Mouse (Mus musculus): ENCODE data around the gene Nmt2.

The Nmt2 gene

DNA sequence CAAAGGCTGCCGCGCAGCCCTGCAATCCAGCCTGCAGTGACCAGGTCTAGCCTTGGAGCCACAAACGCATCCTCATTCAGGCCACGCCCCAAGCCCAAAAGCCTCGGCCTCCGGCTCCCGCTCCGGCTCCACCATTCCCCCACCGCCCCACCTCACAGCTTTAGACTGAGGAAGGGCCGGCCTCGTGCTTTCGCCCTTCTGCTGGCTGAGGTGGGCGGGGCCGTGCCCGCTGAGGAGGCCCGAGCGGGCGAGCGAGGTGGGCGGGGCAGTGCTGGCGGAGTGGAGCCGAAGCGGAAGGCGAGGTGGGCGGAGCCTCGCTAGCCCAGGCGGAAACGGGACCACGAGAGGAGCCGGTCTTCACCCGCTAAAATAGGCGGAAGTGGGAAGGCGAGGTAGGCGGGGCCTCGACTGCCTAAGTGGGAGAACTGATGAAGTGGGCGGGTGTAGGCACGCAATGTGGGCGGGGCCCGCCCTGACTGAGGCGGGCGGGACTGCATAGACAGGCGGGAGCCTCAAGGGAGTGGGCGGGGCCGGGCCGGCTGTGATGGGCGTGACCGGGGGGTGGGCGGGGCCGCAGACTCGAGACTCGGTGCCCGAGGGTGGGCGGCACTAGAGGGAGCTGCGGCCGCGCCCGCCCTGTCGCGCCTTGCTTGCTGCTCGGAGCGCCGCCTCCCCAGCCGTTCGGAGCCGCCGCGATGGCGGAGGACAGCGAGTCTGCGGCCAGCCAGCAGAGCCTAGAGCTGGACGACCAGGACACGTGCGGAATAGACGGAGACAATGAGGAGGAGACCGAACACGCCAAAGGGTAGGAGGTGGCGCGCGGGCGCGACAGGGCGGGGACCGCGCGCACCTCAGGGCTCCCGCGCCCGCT, at the start of gene Nmt2:
Gene Nmt2 (plus strand): TSS at position 611 of the 871 bp plus-strand sequence.
- DNase-seq (ENCODE audit: low spot score in 2 of 2), result peak; percentile 99

DNA sequence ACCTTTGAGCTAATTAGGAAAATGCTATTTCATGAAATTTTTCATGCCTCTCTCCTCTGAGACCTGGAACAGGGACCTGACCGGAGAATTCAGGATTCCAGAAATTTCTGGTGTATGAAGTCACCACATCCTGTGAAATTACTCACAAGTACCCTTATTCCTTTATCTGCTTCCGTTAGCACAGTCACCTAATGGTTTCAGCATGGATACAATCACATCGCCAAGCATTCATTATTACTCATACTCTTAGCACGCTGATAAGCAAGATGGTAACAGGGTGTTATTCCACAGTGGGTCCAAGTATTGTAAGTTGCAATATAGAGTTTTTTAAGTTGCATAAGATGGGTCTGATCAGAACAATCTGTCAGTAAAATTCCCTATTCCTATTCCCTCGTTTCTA, 44.8 kb upstream of the Nmt2 start:
- DNase-seq (ENCODE audit: low spot score in 2 of 2), result no peak

DNA sequence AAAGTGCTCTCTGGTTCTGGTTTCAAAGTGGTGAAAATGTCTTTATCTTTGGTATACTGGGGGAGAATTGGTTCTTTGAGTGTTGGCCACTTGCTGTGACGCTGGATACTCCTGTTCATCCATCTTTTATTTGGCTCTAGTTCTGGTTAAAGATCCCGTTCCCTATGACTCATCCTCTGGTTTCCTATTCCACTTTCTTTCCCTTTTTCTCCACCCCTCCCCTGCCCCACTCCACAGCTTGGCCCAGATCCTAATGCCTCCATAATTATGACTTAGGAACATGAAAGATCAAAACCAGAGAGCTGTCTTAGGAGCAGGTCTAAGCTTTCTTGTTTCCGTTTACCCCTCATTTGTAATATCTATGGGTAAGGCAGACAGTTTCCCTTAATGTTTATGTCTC, 39.8 kb upstream of the Nmt2 start:
- no peak for DNase-seq (ENCODE audit: low spot score in 2 of 2)

DNA sequence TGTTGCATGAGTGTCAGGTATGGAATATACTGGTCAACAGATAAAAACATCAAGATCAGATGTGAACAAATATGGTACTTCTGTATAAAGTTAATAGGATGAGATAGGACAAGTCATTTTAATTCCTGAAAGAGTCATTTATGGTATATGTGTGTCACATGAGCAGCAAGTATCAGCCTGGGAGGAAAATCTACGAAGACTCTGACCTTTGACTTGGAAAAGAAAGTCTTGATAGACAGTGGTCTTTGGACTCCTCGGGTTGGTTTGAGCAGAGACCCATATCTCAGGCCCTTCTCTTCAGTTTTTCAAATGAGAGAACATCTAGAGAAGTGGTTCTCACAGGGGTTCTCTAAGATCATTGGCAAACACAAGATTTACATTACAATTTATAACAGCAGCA, 32.7 kb upstream of the Nmt2 start:
- no peak for DNase-seq (ENCODE audit: low spot score in 2 of 2)

DNA sequence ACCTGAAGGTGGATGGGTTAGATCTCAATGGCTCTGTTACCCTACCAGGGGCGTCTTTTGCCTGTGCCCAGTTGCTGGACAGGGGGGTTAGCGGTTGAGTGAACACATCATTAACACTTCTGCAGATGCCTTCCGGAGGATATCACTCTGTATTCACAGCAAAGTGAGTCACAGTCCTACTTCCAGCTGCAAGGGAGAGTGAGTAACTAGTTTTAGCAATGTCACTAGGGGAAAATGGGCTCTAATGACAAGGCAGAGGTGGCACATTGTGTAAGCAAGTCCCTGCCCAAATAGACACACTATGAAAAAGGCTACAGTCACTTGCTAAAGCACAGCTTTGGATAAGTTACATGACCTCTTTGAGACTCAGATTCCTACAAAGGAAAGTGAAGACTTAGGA, 17.5 kb upstream of the Nmt2 start:
- DNase-seq (ENCODE audit: low spot score in 2 of 2), result no peak

DNA sequence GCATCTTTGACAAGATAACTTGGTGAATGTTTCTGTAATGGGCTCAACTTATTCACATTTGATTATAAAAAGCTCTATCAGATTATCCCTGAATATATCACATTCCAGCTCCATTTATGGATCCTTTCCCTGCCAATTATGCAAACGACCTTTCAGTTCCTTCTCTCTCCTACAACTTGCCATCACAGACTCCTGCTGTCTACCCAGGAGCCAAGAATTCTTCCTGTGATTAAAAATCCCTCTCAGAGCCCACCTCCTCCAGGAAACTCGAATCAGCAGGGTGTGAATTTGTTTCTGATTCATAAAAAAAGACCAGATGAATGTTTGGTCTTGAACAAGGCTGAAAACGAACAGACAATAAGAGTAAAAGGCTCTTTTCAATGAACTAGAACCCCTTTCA, 16.1 kb upstream of the Nmt2 start:
- peak in 1 of 2 experiments; percentile 33 for DNase-seq (ENCODE audit: low spot score in 2 of 2)

DNA sequence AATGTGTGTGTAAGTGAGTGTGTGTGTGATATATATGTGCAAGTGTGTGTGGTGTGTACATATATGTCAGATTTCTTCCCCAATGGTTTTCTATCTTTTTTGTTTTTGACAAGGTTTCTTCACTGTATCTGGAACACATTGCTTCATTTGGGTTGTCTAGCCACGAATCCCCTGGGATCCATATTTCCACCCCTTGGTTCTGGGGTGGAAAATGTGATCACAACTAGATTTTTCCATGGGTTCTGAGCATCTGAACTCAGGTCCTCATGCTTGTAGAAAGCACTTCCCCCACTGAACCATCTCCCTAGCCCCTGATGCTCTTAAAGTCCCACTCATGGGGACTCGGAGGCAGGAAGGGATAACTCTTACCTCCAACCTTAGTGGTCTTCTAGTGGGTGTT, 10.7 kb upstream of the Nmt2 start:
- no peak for DNase-seq (ENCODE audit: low spot score in 2 of 2)

DNA sequence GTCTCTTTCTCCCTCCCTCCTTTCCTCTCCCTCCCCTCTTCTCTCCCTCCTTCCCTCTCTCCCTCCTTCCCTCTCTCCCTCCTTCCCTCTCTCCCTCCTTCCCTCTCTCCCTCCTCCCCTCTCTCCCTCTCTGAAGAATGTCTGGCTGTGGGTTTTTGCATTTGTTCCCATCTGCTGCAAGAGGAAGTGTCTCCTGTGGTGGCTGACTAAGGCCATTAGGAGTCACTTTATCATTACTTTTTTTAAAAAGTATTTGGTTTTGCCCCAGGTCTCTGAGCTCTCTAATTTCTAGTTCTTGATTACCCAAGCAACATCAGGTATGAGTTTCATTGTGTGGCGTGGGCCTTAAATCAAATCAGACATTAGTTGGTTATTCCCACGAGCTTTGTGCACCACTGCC, 7.9 kb upstream of the Nmt2 start:
- DNase-seq (ENCODE audit: low spot score in 2 of 2), result no peak

DNA sequence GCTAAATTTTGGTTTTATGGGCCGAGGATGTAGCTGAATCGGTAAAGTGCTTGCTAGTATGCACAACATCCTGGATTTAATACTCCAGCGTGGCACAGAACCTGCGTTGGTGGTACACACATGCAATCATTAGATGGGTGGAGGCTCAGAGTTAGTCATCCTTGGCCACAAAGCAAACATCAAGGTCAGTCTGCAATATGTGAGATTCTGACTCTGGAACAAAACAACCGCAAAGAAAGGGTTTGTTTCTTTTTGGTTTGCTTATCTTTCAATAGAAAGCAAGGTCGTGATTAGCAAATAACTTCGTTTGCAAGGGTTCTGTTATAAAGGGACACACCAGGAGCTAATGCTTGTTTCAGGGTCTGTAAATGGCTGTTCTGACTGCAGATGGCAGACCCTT, 6.5 kb upstream of the Nmt2 start:
- no peak for DNase-seq (ENCODE audit: low spot score in 2 of 2)

DNA sequence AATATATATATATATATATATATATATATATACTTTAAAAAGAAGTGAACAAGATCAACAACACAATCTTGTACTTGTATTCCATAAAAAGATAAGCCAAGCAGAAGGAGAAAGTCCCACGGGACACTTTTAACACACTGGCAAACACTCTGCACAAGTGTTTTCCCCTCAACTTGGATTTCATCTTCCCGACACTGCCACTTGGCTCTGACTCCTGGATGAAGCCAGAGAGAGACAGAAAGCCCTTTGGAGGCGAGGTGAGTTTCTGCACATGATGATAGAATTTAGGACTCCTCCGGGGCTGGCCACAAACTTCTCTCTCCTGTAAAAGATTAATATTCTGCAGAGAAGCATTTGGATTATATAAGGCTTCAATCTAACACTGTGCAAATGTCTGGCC, 2.7 kb upstream of the Nmt2 start:
- DNase-seq (ENCODE audit: low spot score in 2 of 2), result no peak

DNA sequence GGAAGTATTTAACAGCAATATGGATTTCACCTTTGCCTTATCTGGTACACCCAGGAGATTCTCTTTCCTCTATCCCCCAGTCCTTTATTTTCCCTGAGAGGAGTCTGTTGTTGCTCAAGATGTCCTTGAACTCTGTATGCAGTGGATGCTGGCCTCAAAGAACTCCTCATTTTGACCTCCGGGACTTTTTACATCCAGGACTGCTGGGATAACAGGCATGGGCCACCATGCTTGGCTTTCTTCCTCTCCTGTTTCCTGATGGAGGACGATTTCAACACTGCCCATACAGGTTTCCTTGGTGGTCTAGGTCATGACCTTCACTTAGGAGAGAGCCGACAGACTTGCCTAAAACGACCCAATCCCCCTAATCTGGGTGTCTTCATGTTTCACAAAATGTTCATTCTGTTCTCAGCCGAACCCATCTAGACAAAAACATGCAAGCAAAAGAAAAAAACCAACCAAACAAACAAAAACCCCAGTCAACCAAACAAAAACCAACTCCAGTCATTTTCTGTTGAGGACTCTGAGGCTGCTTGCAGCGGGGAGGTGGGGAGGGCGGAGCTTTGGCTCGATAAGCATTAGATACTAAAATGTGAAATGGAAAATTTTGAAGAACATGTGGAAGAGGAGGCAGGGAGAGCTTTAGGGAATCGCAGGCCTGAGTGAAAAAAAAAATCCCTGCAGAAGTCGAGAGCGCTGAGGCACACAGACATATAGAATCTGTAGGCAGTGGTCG, 978 bp upstream of the Nmt2 start:
- peak in 1 of 2 experiments; percentile 42 for DNase-seq (ENCODE audit: low spot score in 2 of 2)

DNA sequence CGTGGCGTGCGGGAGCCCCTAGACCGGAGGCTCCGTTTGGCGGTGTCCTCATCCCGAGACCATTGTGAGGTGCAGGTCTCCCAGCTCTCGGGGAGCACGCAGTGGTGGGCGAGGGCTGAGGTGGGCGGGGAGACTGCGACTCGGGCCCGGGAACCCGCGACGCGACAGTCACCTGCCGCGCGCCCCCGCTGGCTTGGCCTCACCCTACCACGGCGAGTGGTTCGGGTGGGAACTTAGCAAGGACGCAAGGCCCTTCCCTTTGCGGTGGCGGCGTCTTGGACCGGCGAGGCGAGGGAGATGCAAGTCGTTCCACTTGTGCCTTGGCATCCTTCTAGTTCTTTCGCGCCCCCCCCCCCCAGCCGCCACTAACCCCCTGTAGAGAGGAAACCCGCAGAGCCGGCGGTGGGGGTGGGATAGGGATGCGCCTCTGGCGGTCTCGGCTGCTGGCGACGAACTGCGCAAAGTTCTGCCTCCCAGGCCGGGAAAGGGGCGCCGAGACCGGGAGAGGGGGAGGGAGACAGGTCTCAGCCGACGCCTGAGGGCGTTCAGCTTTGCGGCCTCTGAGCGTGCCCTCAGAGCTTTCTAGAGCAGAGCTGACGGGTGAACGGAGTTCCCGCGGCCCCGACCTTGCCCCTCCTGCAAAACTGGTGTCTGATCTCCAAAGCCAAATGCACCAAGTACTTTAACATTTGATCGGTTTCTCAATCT, 615 bp downstream of the Nmt2 start:
- peak in 1 of 2 experiments; percentile 30 for DNase-seq (ENCODE audit: low spot score in 2 of 2)

DNA sequence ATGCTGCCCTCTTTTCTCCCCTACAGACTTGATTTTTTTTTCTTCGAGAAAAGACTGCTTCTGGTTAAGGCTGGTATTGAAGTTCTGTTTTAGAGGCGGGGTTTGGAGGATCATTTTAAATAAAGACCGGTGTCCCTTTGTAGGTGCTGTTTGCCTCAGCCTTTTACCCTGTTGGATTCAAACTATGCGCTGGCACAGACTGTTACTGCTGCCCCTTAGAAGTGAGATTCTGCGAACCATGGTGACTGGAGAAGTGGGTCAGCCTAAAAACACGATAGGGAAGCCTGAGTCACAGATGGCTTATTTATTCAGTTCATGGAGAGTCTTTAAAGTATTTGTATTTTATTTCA, 1.1 kb downstream of the Nmt2 start:
- DNase-seq (ENCODE audit: low spot score in 2 of 2), result peak in 1 of 2 experiments; percentile 24

DNA sequence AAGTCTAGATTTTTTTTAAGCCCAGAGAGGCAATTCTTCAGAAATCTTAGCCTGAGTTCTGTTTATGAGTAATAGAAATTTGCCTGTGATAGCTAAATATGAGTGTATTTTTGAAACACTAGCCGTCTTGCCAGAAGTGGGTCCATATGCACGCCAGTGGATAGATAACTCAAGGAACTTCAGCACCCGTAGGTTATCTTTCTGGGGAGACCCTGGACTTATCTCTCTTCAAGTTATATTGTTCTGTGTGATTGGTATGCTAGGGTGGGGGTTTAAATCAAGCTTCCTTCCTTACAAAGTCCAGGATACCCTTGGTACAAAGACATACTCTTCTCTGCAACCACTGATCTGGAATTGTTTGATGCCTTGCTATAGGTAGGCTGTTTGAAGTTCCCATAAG, 1.7 kb downstream of the Nmt2 start:
- DNase-seq (ENCODE audit: low spot score in 2 of 2), result no peak

DNA sequence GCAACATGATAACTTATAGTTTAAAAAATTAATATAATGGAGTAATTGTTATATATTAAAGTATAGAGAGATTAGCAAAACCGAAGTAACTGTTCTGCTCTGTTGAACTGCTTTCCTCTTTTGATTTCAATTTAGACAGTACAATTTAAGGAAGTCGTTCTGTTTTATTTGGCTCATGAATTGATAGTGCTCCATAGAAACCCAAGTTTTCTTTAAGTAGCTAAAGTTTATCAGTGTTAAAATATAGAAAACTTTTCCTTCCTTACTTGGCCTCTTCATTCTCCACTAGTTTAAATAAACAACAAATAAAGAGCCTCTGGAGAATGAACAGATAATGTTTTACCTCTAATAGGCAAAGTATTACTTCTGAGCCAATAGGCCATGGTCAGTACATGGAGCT, 2.2 kb downstream of the Nmt2 start:
- DNase-seq (ENCODE audit: low spot score in 2 of 2), result no peak

DNA sequence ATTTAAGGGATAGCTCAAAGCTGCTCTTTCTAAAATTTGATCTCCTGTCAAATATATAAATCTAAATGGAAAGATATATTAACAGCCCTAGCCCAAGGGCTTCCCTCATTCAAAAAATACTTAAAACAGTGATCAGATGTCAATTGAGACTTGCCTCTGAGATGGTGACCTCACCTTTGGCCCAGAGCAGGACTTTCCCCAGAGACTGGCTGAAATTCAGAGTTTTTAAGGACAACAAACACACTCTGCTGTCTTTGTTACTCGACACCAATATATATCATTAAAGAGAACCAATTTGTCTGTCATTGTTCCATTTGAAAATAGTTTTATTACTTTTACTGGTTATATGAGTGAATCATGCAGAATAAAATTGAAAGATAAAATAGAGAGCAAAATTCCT, 5.6 kb downstream of the Nmt2 start:
- no peak for DNase-seq (ENCODE audit: low spot score in 2 of 2)

DNA sequence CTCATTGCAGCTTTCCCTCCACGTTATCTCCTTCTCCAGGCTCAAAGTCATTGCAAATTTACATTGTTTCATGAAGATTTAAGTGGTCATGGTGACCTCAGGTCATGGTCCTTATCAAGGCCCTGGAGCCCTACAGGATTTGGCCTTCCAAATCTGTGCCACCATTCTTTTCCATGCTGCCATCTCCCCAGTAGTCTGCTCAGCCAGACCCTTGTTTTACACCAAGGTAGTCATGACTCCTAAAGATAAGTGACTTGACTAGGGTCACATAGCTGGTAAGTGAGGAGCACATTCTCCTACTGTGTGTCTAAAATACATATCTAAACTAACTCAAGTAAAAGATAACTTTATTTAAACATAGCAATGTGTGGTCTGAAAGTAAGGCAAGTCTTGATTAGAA, 8.2 kb downstream of the Nmt2 start:
- no peak for DNase-seq (ENCODE audit: low spot score in 2 of 2)

DNA sequence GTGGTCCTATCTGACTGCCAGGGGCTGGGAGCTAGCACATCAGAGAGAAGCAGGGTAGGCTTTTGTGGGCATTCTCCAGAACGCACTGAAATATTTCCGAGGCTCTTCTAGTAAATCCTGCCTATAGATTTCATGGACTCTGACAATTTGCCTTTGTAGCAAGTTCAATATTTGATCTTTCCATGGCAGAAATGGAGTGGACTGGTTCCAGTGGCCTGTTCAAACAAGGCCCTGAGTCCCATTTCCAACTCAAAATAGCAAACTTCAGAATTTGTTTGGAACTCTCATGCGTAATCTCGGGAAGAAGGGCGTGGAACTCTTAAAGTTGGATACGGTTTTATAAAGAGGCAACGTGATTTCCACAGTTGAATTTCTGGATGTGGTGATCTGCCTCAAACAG, 11.8 kb downstream of the Nmt2 start:
- DNase-seq (ENCODE audit: low spot score in 2 of 2), result no peak

DNA sequence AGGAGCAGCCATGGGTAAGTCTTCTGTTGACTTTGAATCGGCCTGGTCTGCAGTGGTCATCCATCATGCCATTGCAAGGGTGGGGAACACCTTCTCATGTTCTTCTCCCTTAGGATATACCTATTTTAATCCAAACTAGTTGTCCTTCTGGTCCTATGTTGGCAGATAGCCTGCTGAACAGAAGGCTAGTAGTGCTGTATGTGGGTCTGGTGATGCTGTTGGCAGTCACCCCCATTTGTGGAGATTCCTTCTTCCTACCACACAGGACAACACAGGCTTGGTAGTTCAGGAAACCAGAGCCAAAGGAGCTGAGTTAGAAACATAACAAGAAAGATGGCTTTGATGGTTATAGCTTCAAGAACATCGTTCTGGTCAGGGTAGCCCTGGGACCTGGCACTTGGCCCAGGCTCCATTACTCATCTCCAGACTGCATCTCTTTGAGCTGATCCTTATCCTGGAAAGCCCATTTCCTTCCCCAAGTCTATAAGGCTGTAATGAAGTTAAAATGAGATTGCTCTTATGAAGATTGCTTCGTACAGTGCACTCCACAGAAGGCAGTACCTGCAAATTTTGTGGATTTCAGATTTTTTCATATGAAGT, 21.5 kb downstream of the Nmt2 start:
- peak in 1 of 2 experiments; percentile 48 for DNase-seq (ENCODE audit: low spot score in 2 of 2)

DNA sequence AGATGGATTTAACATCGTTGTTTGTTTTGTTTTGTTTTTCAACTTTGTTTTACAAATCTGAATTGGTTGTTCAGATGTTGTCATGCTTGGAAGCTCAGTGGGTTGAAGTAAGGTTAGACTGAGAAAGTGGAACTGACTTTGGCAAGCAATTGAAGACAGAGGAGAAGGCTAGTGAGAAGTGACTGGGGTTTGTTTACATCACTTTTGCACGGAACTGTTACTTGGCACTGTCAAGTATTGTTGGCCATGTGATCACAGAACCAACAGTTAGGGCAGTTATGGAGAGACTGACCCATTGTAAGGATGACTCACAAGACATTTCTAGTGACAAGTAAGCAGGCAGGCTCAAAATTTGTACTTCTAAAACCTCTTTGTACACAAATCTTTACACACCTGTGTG, 39.1 kb downstream of the Nmt2 start:
- DNase-seq (ENCODE audit: low spot score in 2 of 2), result no peak

DNA sequence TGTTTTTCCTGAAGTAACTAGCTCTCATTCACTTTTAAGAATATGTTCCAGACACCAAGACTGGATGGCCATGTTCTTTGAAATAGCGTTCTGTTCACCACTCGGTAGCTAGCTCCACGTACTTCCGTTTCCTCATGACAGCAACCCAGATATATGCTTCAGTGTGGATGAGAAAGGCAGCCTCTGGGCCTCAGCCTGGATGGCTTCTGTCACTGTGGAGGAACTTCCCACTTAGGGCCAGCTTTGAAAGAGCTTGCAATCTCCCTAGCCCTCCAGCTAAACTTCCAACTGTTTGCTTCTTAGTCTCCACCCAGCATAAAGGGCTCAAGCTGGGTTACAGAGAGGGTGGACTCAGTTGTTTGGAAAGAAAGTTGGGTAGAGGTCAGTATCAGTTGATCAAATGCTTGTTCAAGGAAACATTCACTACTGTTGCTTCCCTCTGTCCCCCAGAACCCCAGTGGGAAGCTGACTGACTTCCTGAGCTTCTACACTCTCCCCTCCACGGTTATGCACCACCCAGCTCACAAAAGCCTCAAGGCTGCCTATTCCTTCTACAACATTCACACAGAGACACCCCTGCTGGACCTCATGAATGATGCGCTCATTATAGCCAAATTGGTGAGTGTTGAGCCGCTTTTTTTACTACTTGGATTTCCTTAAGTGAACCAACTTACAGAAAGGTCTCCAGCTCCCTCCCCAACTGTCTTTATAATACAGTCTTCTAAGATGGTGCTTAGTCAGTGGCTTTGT, 40.5 kb downstream of the Nmt2 start:
- DNase-seq (ENCODE audit: low spot score in 2 of 2), result no peak

DNA sequence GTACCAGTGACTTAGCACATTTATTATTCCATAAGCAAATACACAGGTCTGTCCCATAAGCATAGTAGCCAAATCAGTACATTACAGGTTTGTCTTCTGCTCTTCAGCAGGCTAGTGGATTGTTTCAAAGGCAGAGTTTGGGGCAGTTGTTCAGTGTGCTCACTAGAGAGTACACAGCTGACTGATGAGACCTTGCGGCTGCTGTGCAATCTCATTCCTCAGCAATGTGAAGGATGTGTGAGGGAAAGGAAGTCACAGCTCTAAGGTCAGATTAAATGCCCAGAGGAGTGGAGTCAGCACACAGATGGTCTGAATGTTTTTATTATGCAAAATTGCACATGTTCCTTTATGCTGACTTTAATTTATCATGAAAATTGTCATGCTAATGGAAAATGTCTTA, 42.5 kb downstream of the Nmt2 start:
- no peak for DNase-seq (ENCODE audit: low spot score in 2 of 2)

Measured in left cerebral cortex, adult 9 months (tissue).